19 mouse cellular contexts compared by ENCODE assay signal in the genomic region with DNA sequence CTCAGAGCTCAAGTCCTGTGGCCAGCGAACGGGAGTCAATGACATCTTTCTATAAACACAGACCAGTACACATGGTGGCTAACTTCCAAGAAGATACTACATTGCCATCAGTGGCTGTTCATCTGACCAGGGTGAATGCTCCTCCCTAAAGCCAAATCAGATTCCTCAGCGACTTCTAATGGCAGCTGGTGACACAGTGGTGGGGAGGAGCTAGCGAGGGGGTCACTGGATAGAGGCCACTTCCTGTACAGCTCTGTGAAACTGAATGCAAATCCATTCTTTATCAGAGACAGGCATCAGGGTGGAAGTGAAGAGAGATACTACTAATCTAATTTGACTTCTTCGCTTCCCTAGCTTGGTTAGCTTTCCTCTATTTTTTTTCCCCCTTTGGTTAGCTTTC. TPM values are rescaled to one million over a fixed set of nuclear protein-coding genes. Genes with fewer than 3 reads are reported as not detected.
DNase-seq lines count a peak whose midpoint lies in the region; ATAC-seq and TF ChIP-seq lines count a peak whose summit lies in the region.
"Had no signal": no experiment of that assay in that cellular context is flagged by ENCODE, and none has a peak within 500 bp of the region (broad histone marks: within the 10 kb centered on the region; RNA-seq: fewer than 3 reads in every experiment).

No protein-coding gene starts in this region.

- WGBS in kidney, adult 2 months = 73% methylated on average over 5 of the region's 5 CpGs
- 51% methylated on average over 5 of the region's 5 CpGs for WGBS in lung, embryonic 15.5 days
- 87% methylated on average over 5 of the region's 5 CpGs for WGBS in forebrain, postnatal 0 days

- peaks cover 2% of the 10 kb centered on the region; the same call in 1 of the 2 replicates for H3K36me3 ChIP-seq in kidney, adult 2 months (ENCODE audit: control insufficient read depth, insufficient read depth, low read length)
- no peaks in the 10 kb centered on the region for H3K36me3 ChIP-seq in lung, embryonic 15.5 days
- peaks cover 0 to 33% of the 10 kb centered on the region in 2 experiments; a peak in 2 of 4 replicates for H3K36me3 ChIP-seq in MEL (ENCODE audit: control insufficient read depth in 1 of 2, insufficient read depth in 2 of 2, low read length in 2 of 2)
- H3K36me3 ChIP-seq in forebrain, postnatal 0 days (ENCODE audit: insufficient read depth) = no peaks in the 10 kb centered on the region
- H3K36me3 ChIP-seq: hindbrain, embryonic 12.5 days; neural tube, embryonic 12.5 days had no signal

- no peak for TF ChIP-seq POLR2A in kidney, adult 2 months (IDR thresholded peaks at IDR 0.05; ENCODE audit: low read depth, low read length)
- TF ChIP-seq POLR2A in MEL (IDR thresholded peaks at IDR 0.05; ENCODE audit: control insufficient read depth in 1 of 2, insufficient read depth in 1 of 2, low read depth in 1 of 2, low read length in 2 of 2, poor library complexity in 1 of 2) = no peak

- H3K9me3 ChIP-seq in lung, embryonic 15.5 days = no peaks in the 10 kb centered on the region
- H3K9me3 ChIP-seq in MEL (replicated peaks; ENCODE audit: insufficient read depth, low read length) = no peaks in the 10 kb centered on the region
- H3K9me3 ChIP-seq in forebrain, postnatal 0 days (ENCODE audit: low read length) = no peaks in the 10 kb centered on the region
- H3K9me3 ChIP-seq: hindbrain, embryonic 12.5 days; neural tube, embryonic 12.5 days had no signal

- no peak overlapping the region for H3K4me3 ChIP-seq in kidney, adult 2 months (ENCODE audit: insufficient read depth, low read depth, low read length)
- H3K4me3 ChIP-seq in lung, embryonic 15.5 days = no peak overlapping the region
- peak overlapping the region; percentile 12 to 16; a peak in 2 of 4 replicates for H3K4me3 ChIP-seq in MEL (ENCODE audit: control insufficient read depth in 1 of 2, insufficient read depth in 1 of 2, low read depth in 2 of 2, low read length in 2 of 2)
- no peak overlapping the region for H3K4me3 ChIP-seq in forebrain, postnatal 0 days (ENCODE audit: low read depth, low read length)
- H3K4me3 ChIP-seq: hindbrain, embryonic 12.5 days; neural tube, embryonic 12.5 days had no signal

- TF ChIP-seq RAD21 in MEL (IDR thresholded peaks at IDR 0.05; ENCODE audit: low read depth, low read length) = no peak

- peak; percentile 24 for DNase-seq in kidney, adult 2 months
- DNase-seq in kidney, adult 18-20 months = no peak
- DNase-seq in lung, postnatal 25 days (ENCODE audit: low spot score) = no peak
- peak; percentile 68 for DNase-seq in MEL (ENCODE audit: low read depth, low spot score)
- no peak for DNase-seq in forebrain, postnatal 0 days
- DNase-seq: B cell, adult 2 months; cerebellum, postnatal 14 days; gastrocnemius, postnatal 14 days; heart, postnatal 10 days; right cerebral cortex, postnatal 25 days; thymus, postnatal 36 days had no signal

- no peaks in the 10 kb centered on the region for H3K4me1 ChIP-seq in kidney, adult 2 months (ENCODE audit: control insufficient read depth, insufficient read depth, low read length)
- H3K4me1 ChIP-seq in lung, embryonic 15.5 days = no peaks in the 10 kb centered on the region
- peaks cover 8 to 28% of the 10 kb centered on the region in 2 experiments for H3K4me1 ChIP-seq in MEL (ENCODE audit: control insufficient read depth in 1 of 2, insufficient read depth in 2 of 2, low read length in 2 of 2)
- H3K4me1 ChIP-seq in forebrain, postnatal 0 days (ENCODE audit: insufficient read depth) = no peaks in the 10 kb centered on the region

- peak in 1 of 2 experiments; percentile 32; a peak in 2 of 4 replicates for TF ChIP-seq EP300 in MEL (IDR thresholded peaks at IDR 0.05; ENCODE audit: low read depth in 1 of 2, low read length in 2 of 2)

- TF ChIP-seq CTCF in kidney, adult 2 months (conservative IDR thresholded peaks at IDR 0.05; ENCODE audit: insufficient read depth, insufficient read length, low read depth, low read length) = no peak
- TF ChIP-seq CTCF in MEL (IDR thresholded peaks at IDR 0.05 in 2 of 3, conservative IDR thresholded peaks at IDR 0.05 in 1 of 3; ENCODE audit: control insufficient read depth in 1 of 3, insufficient read depth in 1 of 3, low read depth in 2 of 3, low read length in 3 of 3, poor library complexity in 1 of 3, severe bottlenecking in 1 of 3) = no peak
- TF ChIP-seq CTCF in forebrain, postnatal 0 days (IDR thresholded peaks at IDR 0.05; ENCODE audit: low read depth) = no peak

- H3K27ac ChIP-seq in kidney, adult 2 months (ENCODE audit: insufficient read depth, low read depth, low read length) = peak overlapping the region; percentile 46
- no peak overlapping the region for H3K27ac ChIP-seq in lung, embryonic 15.5 days
- peak overlapping the region; percentile 84 for H3K27ac ChIP-seq in MEL (ENCODE audit: control insufficient read depth, low read depth, low read length)
- no peak overlapping the region for H3K27ac ChIP-seq in forebrain, postnatal 0 days (ENCODE audit: low read depth, low read length)
- H3K27ac ChIP-seq: hindbrain, embryonic 12.5 days; liver, embryonic 14.5 days; neural tube, embryonic 12.5 days; stomach, postnatal 0 days had no signal

- H3K9ac ChIP-seq in lung, embryonic 15.5 days = no peak overlapping the region
- H3K9ac ChIP-seq in MEL (ENCODE audit: control insufficient read depth, low read depth, low read length, poor library complexity, severe bottlenecking) = peak overlapping the region; percentile 63
- H3K9ac ChIP-seq in forebrain, postnatal 0 days = no peak overlapping the region
- H3K9ac ChIP-seq: hindbrain, embryonic 12.5 days; liver, embryonic 14.5 days; neural tube, embryonic 12.5 days had no signal

- no peaks in the 10 kb centered on the region for H3K79me2 ChIP-seq in MEL (ENCODE audit: control insufficient read depth, insufficient read depth, low read length, poor library complexity)

- no peak overlapping the region for H3K4me2 ChIP-seq in lung, embryonic 15.5 days
- no peak overlapping the region for H3K4me2 ChIP-seq in forebrain, postnatal 0 days (ENCODE audit: low read depth)
- H3K4me2 ChIP-seq: hindbrain, embryonic 12.5 days; midbrain, embryonic 11.5 days; neural tube, embryonic 12.5 days had no signal

- ATAC-seq in lung, embryonic 15.5 days (ENCODE audit: borderline replicate concordance, extremely low read depth, low FRiP score, low TSS enrichment) = peak; percentile 46; the same call in 1 of the 2 replicates
- peak; percentile 63 for ATAC-seq in megakaryocyte, adult 5-6 weeks (ENCODE audit: poor library complexity, severe bottlenecking)
- no peak for ATAC-seq in forebrain, postnatal 0 days
- ATAC-seq: inflammation-experienced regulatory T-cells, adult 6 months had no signal

- H3K27me3 ChIP-seq in kidney, adult 2 months (replicated peaks; ENCODE audit: control insufficient read depth, insufficient read depth, low read length) = no peaks in the 10 kb centered on the region
- H3K27me3 ChIP-seq in lung, embryonic 15.5 days = no peaks in the 10 kb centered on the region
- no peaks in the 10 kb centered on the region for H3K27me3 ChIP-seq in MEL (ENCODE audit: control insufficient read depth in 1 of 2, insufficient read depth in 2 of 2, low read length in 2 of 2)
- H3K27me3 ChIP-seq in forebrain, postnatal 0 days (ENCODE audit: insufficient read depth, low read length) = no peaks in the 10 kb centered on the region
- H3K27me3 ChIP-seq: hindbrain, embryonic 12.5 days; neural tube, embryonic 12.5 days had no signal

TF ChIP-seq in MEL, 35 proteins besides CTCF, POLR2A, EP300 and RAD21:
- no peak for TF ChIP-seq BHLHE40 (IDR thresholded peaks at IDR 0.05; ENCODE audit: borderline replicate concordance, low read depth, low read length)
- no peak for TF ChIP-seq GABPA (IDR thresholded peaks at IDR 0.05; ENCODE audit: low read depth, low read length)
- TF ChIP-seq POLR2AphosphoS2 (IDR thresholded peaks at IDR 0.05; ENCODE audit: low read length) = no peak
- TF ChIP-seq E2F4 (IDR thresholded peaks at IDR 0.05; ENCODE audit: borderline replicate concordance, low read depth, low read length) = no peak
- TF ChIP-seq GATA1 (IDR thresholded peaks at IDR 0.05; ENCODE audit: low read depth, low read length) = peak; percentile 79
- no peak for TF ChIP-seq HCFC1 (IDR thresholded peaks at IDR 0.05; ENCODE audit: low read depth, low read length)
- TF ChIP-seq JUND (IDR thresholded peaks at IDR 0.05; ENCODE audit: low read depth, low read length) = no peak
- no peak for TF ChIP-seq MAFK (IDR thresholded peaks at IDR 0.05; ENCODE audit: borderline replicate concordance, low read depth, low read length)
- TF ChIP-seq POLR2AphosphoS5 (IDR thresholded peaks at IDR 0.05; ENCODE audit: borderline replicate concordance, low read depth, low read length) = no peak
- TF ChIP-seq SIN3A (IDR thresholded peaks at IDR 0.05; ENCODE audit: low read length) = no peak
- TF ChIP-seq ETS1 (IDR thresholded peaks at IDR 0.05; ENCODE audit: low read depth, low read length) = 0 out of 2 replicates have a peak, but pooled peaks have one; percentile 54

RNA-seq across cellular contexts. Expression of gene Papss2, which starts 57.5 kb away (rescaled TPM):
- polyA plus RNA-seq in kidney, adult 2 months (2012; rRNA removed) = 129 and 168 TPM in 2 replicates
- polyA plus RNA-seq in lung, embryonic 15.5 days (2015; fragmentation: Nextera tagmentation; extraction: Ambion mirVana) = 3.2 and 3.4 TPM in 2 replicates
- 1.5 and 1.7 TPM in 2 replicates for total RNA-seq in MEL (2012; rRNA removed)
- polyA plus RNA-seq in MEL (2012; ENCODE audit: insufficient read depth in 1 of 2, insufficient read length in 2 of 2, low read depth in 1 of 2, low replicate concordance in 2 of 2, missing spikeins in 1 of 2) = 1 to 10 TPM in 1 of 2 experiments, not detected in 1; 2.6 TPM
- total RNA-seq in megakaryocyte, adult 5-6 weeks (2015) = 61.6 and 72.8 TPM in 2 replicates
- total RNA-seq in megakaryocyte, adult 5-6 weeks (2017) = 35.9 and 42.1 TPM in 2 replicates
- total RNA-seq in forebrain, postnatal 0 days (2014; rRNA removed) = 3.3 and 3.8 TPM in 2 replicates
- 0.86 and 1.2 TPM in 2 replicates for polyA plus RNA-seq in forebrain, postnatal 0 days (2015; fragmentation: Nextera tagmentation; extraction: Ambion mirVana)

Comparison
In these comparisons a context has a peak if more than half of its experiments do, and no peak if none do; other contexts are left out.
1. DNase-seq: peak in kidney, adult 2 months (single experiment) and MEL (single experiment); none in kidney, adult 18-20 months (single experiment), lung, postnatal 25 days (single experiment) and forebrain, postnatal 0 days (single experiment).
2. H3K27ac ChIP-seq: peak in kidney, adult 2 months (single experiment) and MEL (single experiment); none in lung, embryonic 15.5 days (single experiment) and forebrain, postnatal 0 days (single experiment).
3. H3K4me3 ChIP-seq: peak in MEL (2 of 2); none in kidney, adult 2 months (single experiment), lung, embryonic 15.5 days (single experiment) and forebrain, postnatal 0 days (single experiment).
4. RNA of gene Papss2, which starts 57.5 kb away (polyA plus RNA-seq): 129 to 168 TPM in kidney, adult 2 months; 3.2 to 3.4 TPM in lung, embryonic 15.5 days, 2.6 TPM in MEL and 0.86 to 1.2 TPM in forebrain, postnatal 0 days; every median in the first group is over 10 times any median in the second.